8 mouse cellular contexts compared by ENCODE assay signal in the genomic region with DNA sequence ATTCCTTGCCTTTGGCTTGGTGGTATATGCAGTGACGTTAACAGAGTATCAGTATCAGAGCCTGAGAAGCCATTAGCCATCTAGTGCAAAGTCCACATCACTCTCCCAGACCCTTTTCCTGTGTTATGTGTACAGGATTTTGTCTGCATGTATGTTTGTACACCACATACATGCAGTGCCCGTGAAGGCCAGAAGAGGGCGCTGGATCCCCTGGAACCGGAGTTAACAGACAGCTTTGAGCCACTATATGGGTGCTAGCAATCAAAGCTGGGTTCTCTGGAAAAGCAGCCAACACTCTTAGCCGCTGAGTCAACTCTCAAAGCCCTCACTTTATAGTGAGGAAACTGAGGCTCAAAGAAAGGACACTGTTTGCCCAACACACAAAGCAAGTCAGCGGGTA. TPM values are rescaled to one million over a fixed set of nuclear protein-coding genes. Genes with fewer than 3 reads are reported as not detected.
DNase-seq lines count a peak whose midpoint lies in the region; ATAC-seq lines count a peak whose summit lies in the region.

No protein-coding gene starts in this region.

- H3K4me3 ChIP-seq in lung, embryonic 15.5 days: no peak overlapping the region
- no peak overlapping the region for H3K4me3 ChIP-seq in hindbrain, embryonic 15.5 days
- no peak overlapping the region for H3K4me3 ChIP-seq in neural tube, embryonic 11.5 days (ENCODE audit: low read depth, low read length)

- H3K27me3 ChIP-seq in lung, embryonic 15.5 days: no peaks in the 10 kb centered on the region
- no peaks in the 10 kb centered on the region for H3K27me3 ChIP-seq in hindbrain, embryonic 15.5 days
- H3K27me3 ChIP-seq in neural tube, embryonic 11.5 days (ENCODE audit: control insufficient read depth, insufficient read depth, low read length): no peaks in the 10 kb centered on the region

- no peak overlapping the region for H3K9ac ChIP-seq in lung, embryonic 15.5 days
- H3K9ac ChIP-seq in hindbrain, embryonic 15.5 days: no peak overlapping the region
- no peak overlapping the region for H3K9ac ChIP-seq in neural tube, embryonic 11.5 days (ENCODE audit: low read length)

- intact Hi-C loops in left cerebral cortex, postnatal 25 days (cut with DNase I): loop anchor here (1.0 to 10.0 kb wide), 3 partner anchors 60 to 557 kb away; partner anchors contain the start of gene Ephb3

- H3K36me3 ChIP-seq in lung, embryonic 15.5 days: no peaks in the 10 kb centered on the region
- H3K36me3 ChIP-seq in hindbrain, embryonic 15.5 days: no peaks in the 10 kb centered on the region
- no peaks in the 10 kb centered on the region for H3K36me3 ChIP-seq in neural tube, embryonic 11.5 days (ENCODE audit: control insufficient read depth, insufficient read depth, low read length)

- H3K9me3 ChIP-seq in lung, embryonic 15.5 days: no peaks in the 10 kb centered on the region
- H3K9me3 ChIP-seq in hindbrain, embryonic 15.5 days: no peaks in the 10 kb centered on the region
- H3K9me3 ChIP-seq in neural tube, embryonic 11.5 days (ENCODE audit: control insufficient read depth, low read length): no peaks in the 10 kb centered on the region

- no peak overlapping the region for H3K4me2 ChIP-seq in lung, embryonic 15.5 days
- no peak overlapping the region for H3K4me2 ChIP-seq in hindbrain, embryonic 15.5 days
- no peak overlapping the region for H3K4me2 ChIP-seq in neural tube, embryonic 11.5 days (ENCODE audit: low read depth)

- peaks cover 36% of the 10 kb centered on the region for H3K4me1 ChIP-seq in lung, embryonic 15.5 days
- peaks cover 20% of the 10 kb centered on the region for H3K4me1 ChIP-seq in hindbrain, embryonic 15.5 days (replicated peaks)
- no peaks in the 10 kb centered on the region; the same call in 1 of the 2 replicates for H3K4me1 ChIP-seq in neural tube, embryonic 11.5 days (ENCODE audit: control insufficient read depth, insufficient read depth, low read length)

- peak overlapping the region; percentile 63 for H3K27ac ChIP-seq in lung, embryonic 15.5 days
- peak overlapping the region; percentile 55 for H3K27ac ChIP-seq in hindbrain, embryonic 15.5 days (replicated peaks)
- no peak overlapping the region for H3K27ac ChIP-seq in neural tube, embryonic 11.5 days (ENCODE audit: low read depth, low read length)

- WGBS in lung, embryonic 15.5 days: 67% methylated on average over 6 of the region's 6 CpGs
- WGBS in hindbrain, embryonic 15.5 days: 58% methylated on average over 6 of the region's 6 CpGs
- 72% methylated on average over 6 of the region's 6 CpGs for WGBS in neural tube, embryonic 11.5 days

- no peak for ATAC-seq in lung, embryonic 15.5 days (ENCODE audit: borderline replicate concordance, extremely low read depth, low FRiP score, low TSS enrichment)
- no peak; the same call in 1 of the 2 replicates for ATAC-seq in hindbrain, embryonic 15.5 days (ENCODE audit: low FRiP score, low read depth)
- ATAC-seq in neural tube, embryonic 11.5 days (ENCODE audit: insufficient read depth, low FRiP score, low TSS enrichment): peak; percentile 33; the same call in 1 of the 2 replicates

- no peak for DNase-seq in lung, postnatal 25 days (ENCODE audit: low spot score)
- peak; percentile 21 for DNase-seq in c-Kit-negative CD71-positive TER-119-positive erythroid progenitor cells, embryonic 14.5 days (ENCODE audit: low read depth, low spot score)
- no peak for DNase-seq in neural tube, embryonic 11.5 days (ENCODE audit: low spot score)
- no peak for DNase-seq in embryo, embryonic 10.5 days (ENCODE audit: low spot score)
- no peak for DNase-seq in left cerebral cortex, postnatal 25 days (ENCODE audit: low spot score in 2 of 2)
- DNase-seq in gastrocnemius, adult 8-10 months (ENCODE audit: low spot score in 2 of 2): no peak

RNA-seq across cellular contexts. Expression of gene Vps8, which starts 30.8 kb away (rescaled TPM):
- 14.3 and 15.5 TPM in 2 replicates for polyA plus RNA-seq in lung, embryonic 15.5 days (2015; fragmentation: Nextera tagmentation; extraction: Ambion mirVana)
- polyA plus RNA-seq in hindbrain, embryonic 15.5 days (2015; fragmentation: Nextera tagmentation; extraction: Ambion mirVana): 32.5 and 35.3 TPM in 2 replicates
- polyA plus RNA-seq in neural tube, embryonic 11.5 days (2014; fragmentation: Nextera tagmentation; extraction: Ambion mirVana): 27.4 and 30.8 TPM in 2 replicates
- total RNA-seq in left cerebral cortex, postnatal 25 days (2021): 10 to 100 TPM; 52.3 to 58.0 TPM
- 1 to 10 TPM; 7.1 to 8.4 (median 7.6) TPM for total RNA-seq in gastrocnemius, adult 8-10 months (2022)
